Mouse (Mus musculus) forelimb bud, embryonic 11.5 days (tissue): ENCODE results near the gene Pfkm.
A peak's percentile ranks its signal among the peaks of the same experiment; 100 is the strongest.

Experiments used
- DNase-seq: peaks from one replicate; pipeline ENCODE4 v3.0.0-alpha.2; 2012; ENCODE audit warnings: low read depth, low spot score

Gene Pfkm

GRCm38 (mm10) chr15:98092372-98093120 is at the start of gene Pfkm:
Gene Pfkm (plus strand): TSS chr15:98092589.
- DNase-seq = peak; percentile 12

- DNase-seq = no peak
These were observed 48.4 kb upstream of the Pfkm start for GRCm38 (mm10) chr15:98043967-98044366.

GRCm38 (mm10) chr15:98044387-98044786 is 48.0 kb upstream of the Pfkm start:
- no peak for DNase-seq

GRCm38 (mm10) chr15:98048918-98049700 is 43.3 kb upstream of the Pfkm start:
- DNase-seq = no peak

GRCm38 (mm10) chr15:98051685-98052084 is 40.7 kb upstream of the Pfkm start:
- no peak for DNase-seq

GRCm38 (mm10) chr15:98055246-98055645 is 37.1 kb upstream of the Pfkm start:
- peak; percentile 72 for DNase-seq

- DNase-seq = no peak
These were observed 26.5 kb upstream of the Pfkm start for GRCm38 (mm10) chr15:98065881-98066280.

GRCm38 (mm10) chr15:98066602-98067001 is 25.8 kb upstream of the Pfkm start:
- no peak for DNase-seq

GRCm38 (mm10) chr15:98067492-98067891 is 24.9 kb upstream of the Pfkm start:
- DNase-seq = no peak

GRCm38 (mm10) chr15:98068506-98068905 is 23.9 kb upstream of the Pfkm start:
- no peak for DNase-seq

- no peak for DNase-seq
These were observed 22.7 kb upstream of the Pfkm start for GRCm38 (mm10) chr15:98069566-98070245.

GRCm38 (mm10) chr15:98070376-98070775 is 22.0 kb upstream of the Pfkm start:
- no peak for DNase-seq

GRCm38 (mm10) chr15:98074521-98074920 is 17.9 kb upstream of the Pfkm start:
- no peak for DNase-seq

GRCm38 (mm10) chr15:98075034-98075433 is 17.4 kb upstream of the Pfkm start:
- no peak for DNase-seq

GRCm38 (mm10) chr15:98076901-98077300 is 15.5 kb upstream of the Pfkm start:
- no peak for DNase-seq

- no peak for DNase-seq
These were observed 3.5 kb upstream of the Pfkm start for GRCm38 (mm10) chr15:98088889-98089288.

- DNase-seq = peak; percentile 24
These were observed 2.8 kb upstream of the Pfkm start for GRCm38 (mm10) chr15:98089421-98090183.

- no peak for DNase-seq
These were observed 548 bp upstream of the Pfkm start for GRCm38 (mm10) chr15:98091841-98092240.

- DNase-seq = peak; percentile 84
These were observed 977 bp downstream of the Pfkm start, which contains the start of gene Senp1 for GRCm38 (mm10) chr15:98093121-98094011. Gene Senp1 (minus strand): TSS chr15:98093744.

GRCm38 (mm10) chr15:98094905-98095304 is 2.5 kb downstream of the Pfkm start:
- no peak for DNase-seq
